Mouse (Mus musculus): Measurements from ENCODE around the gene Ireb2.

GRCm38 (mm10) chr9:54944467-54944866 is 80.9 kb downstream of the Ireb2 start:
- TF ChIP-seq CTCF (IDR thresholded peaks at IDR 0.05; ENCODE audit: low read depth) (0 out of 2 replicates have a peak, but pooled peaks have one; percentile 8), EP300 (IDR thresholded peaks at IDR 0.05; ENCODE audit: low read depth) (no peak)
